In the genomic region with DNA sequence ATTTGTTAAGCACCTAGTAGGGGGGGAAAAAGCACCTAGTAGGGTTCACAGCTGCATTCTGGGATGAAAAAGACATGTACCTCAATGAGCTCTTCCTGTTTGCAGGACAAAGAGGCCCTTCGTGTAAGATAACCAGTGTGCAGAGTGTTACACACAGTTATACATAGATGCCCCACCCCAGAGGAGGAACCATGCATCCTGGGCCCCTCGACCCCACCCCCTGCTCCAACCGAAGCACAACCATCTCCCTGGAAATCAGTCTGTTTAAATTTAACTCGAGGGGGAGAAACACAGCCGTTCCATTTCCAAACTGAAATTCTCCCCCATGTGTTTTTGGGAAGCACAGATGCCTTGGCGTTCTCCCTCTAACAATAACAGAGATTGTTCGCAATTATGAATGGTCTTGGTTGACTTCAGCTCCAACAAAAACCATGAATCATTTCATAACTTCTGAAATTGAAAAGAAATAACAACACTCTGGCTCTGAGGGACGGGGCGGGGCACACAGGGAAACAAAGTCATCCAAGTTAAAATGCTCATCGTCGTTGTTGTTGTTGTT, we compare ENCODE assay signal across 19 mouse cellular contexts. TPM values are rescaled to one million over a fixed set of nuclear protein-coding genes. Genes with fewer than 3 reads are reported as not detected.
A peak's percentile ranks its signal among the peaks of the same experiment; 100 is the strongest.
DNase-seq lines count a peak whose midpoint lies in the region; ATAC-seq and TF ChIP-seq lines count a peak whose summit lies in the region.
"Had no signal": no experiment of that assay in that cellular context is flagged by ENCODE, and none has a peak within 500 bp of the region (broad histone marks: within the 10 kb centered on the region; RNA-seq: fewer than 3 reads in every experiment).

No protein-coding gene starts in this region.

- no peak overlapping the region for H3K27ac ChIP-seq in kidney, embryonic 16.5 days (ENCODE audit: low read length)
- H3K27ac ChIP-seq in layer of hippocampus, adult 2 months: peak overlapping the region; percentile 73
- H3K27ac ChIP-seq: forebrain, embryonic 15.5 days; gastrocnemius, adult 2 months; hindbrain, embryonic 15.5 days; liver, embryonic 15.5 days; stomach, embryonic 15.5 days had no signal

- WGBS in kidney, embryonic 16.5 days: 59% methylated on average over 11 of the region's 11 CpGs

- H3K4me2 ChIP-seq in kidney, embryonic 16.5 days (replicated peaks; ENCODE audit: low read depth, low read length): no peak overlapping the region
- H3K4me2 ChIP-seq: forebrain, embryonic 15.5 days; hindbrain, embryonic 15.5 days; liver, embryonic 15.5 days; stomach, embryonic 15.5 days had no signal

- H3K9me3 ChIP-seq in kidney, embryonic 16.5 days (ENCODE audit: low read length): no peaks in the 10 kb centered on the region
- H3K9me3 ChIP-seq: forebrain, embryonic 15.5 days; hindbrain, embryonic 15.5 days; liver, embryonic 15.5 days; stomach, embryonic 15.5 days had no signal

- no peak for TF ChIP-seq CTCF in layer of hippocampus, adult 2 months (conservative IDR thresholded peaks at IDR 0.05)

- H3K4me1 ChIP-seq in kidney, embryonic 16.5 days (ENCODE audit: insufficient read depth, low read length): 0 out of 2 replicates have a peak, but pooled peaks cover 7% of the 10 kb centered on the region
- H3K4me1 ChIP-seq: liver, embryonic 15.5 days; stomach, embryonic 15.5 days had no signal

- H3K9ac ChIP-seq in kidney, embryonic 16.5 days (replicated peaks; ENCODE audit: low read length): no peak overlapping the region
- H3K9ac ChIP-seq: forebrain, embryonic 15.5 days; hindbrain, embryonic 15.5 days; liver, embryonic 15.5 days; stomach, embryonic 15.5 days had no signal

- 0 out of 2 replicates have a peak, but pooled peaks have one; percentile 23 for ATAC-seq in kidney, embryonic 16.5 days (ENCODE audit: low FRiP score, low TSS enrichment)
- ATAC-seq: forebrain, embryonic 15.5 days; lung, postnatal 0 days had no signal

- H3K36me3 ChIP-seq in kidney, embryonic 16.5 days (ENCODE audit: insufficient read depth, low read length): no peaks in the 10 kb centered on the region
- H3K36me3 ChIP-seq: forebrain, embryonic 15.5 days; hindbrain, embryonic 15.5 days; liver, embryonic 15.5 days; stomach, embryonic 15.5 days had no signal

- no peak overlapping the region for H3K4me3 ChIP-seq in kidney, embryonic 16.5 days (ENCODE audit: low read length)
- H3K4me3 ChIP-seq in layer of hippocampus, adult 2 months: no peak overlapping the region
- H3K4me3 ChIP-seq: forebrain, embryonic 15.5 days; gastrocnemius, adult 2 months; hindbrain, embryonic 15.5 days; liver, embryonic 15.5 days; stomach, embryonic 15.5 days had no signal

- DNase-seq in kidney, adult 8-10 months: no peak
- peak; percentile 78 for DNase-seq in 3T3-L1 (ENCODE audit: low read depth, low spot score)
- DNase-seq in NIH3T3 (ENCODE audit: low read depth): peak; percentile 88
- DNase-seq in layer of hippocampus, adult 2 months (ENCODE audit: low spot score in 2 of 2): peak; percentile 57 to 61
- no peak for DNase-seq in cerebellum, adult 11 months
- no peak for DNase-seq in right cerebral cortex, postnatal 10 days (ENCODE audit: low spot score in 2 of 2)
- DNase-seq: adrenal gland, adult 8-10 months; gastrocnemius, adult 2 months; kidney, adult 11 months; midbrain, embryonic 14.5 days; thymus, postnatal 36 days had no signal

- no peaks in the 10 kb centered on the region for H3K27me3 ChIP-seq in kidney, embryonic 16.5 days (ENCODE audit: insufficient read depth, low read length)
- H3K27me3 ChIP-seq: forebrain, embryonic 15.5 days; hindbrain, embryonic 15.5 days; liver, embryonic 15.5 days; stomach, embryonic 15.5 days had no signal

RNA-seq across cellular contexts. Expression of a gene that starts 42.4 kb away (rescaled TPM):
- 2.8 and 3.3 TPM in 2 replicates for polyA plus RNA-seq in kidney, embryonic 16.5 days (2015; fragmentation: Nextera tagmentation; extraction: Ambion mirVana)
- total RNA-seq in layer of hippocampus, adult 2 months (2021): 100 to 1,000 TPM; 662 to 678 TPM
- total RNA-seq: megakaryocyte, adult 5-6 weeks; MEL had no signal

Comparison
In these comparisons a context has a peak if more than half of its experiments do, and no peak if none do; other contexts are left out.
1. DNase-seq: peak in 3T3-L1 (single experiment), NIH3T3 (single experiment) and layer of hippocampus, adult 2 months (2 of 2); none in kidney, adult 8-10 months (0 of 2), cerebellum, adult 11 months (single experiment) and right cerebral cortex, postnatal 10 days (0 of 2).